Mouse (Mus musculus) spleen, adult 18-20 months (tissue): ENCODE data around the gene Zfp978.
"Not testable (repeated sequence)": the region's sequence is repeated elsewhere in the genome, so short reads cannot be mapped to it uniquely, and the experiment has no call there.

ENCODE experiments used
- DNase-seq, 2 experiments: peaks; one replicate each; pipeline ENCODE4 v3.0.0; 2022; ENCODE audit warnings: mixed read lengths in 2 of 2

The Zfp978 gene

GRCm38 (mm10) chr4:147351376-147351980 is 9.6 kb upstream of the Zfp978 start:
- not testable (repeated sequence) for DNase-seq

GRCm38 (mm10) chr4:147353626-147354025 is 7.5 kb upstream of the Zfp978 start:
- DNase-seq = not testable (repeated sequence)

GRCm38 (mm10) chr4:147356042-147356441 is 5.1 kb upstream of the Zfp978 start:
- DNase-seq = not testable (repeated sequence)

GRCm38 (mm10) chr4:147357195-147357594 is 3.9 kb upstream of the Zfp978 start:
- DNase-seq = not testable (repeated sequence)

- DNase-seq = not testable (repeated sequence)
Observed at GRCm38 (mm10) chr4:147361872-147362271, 769 bp downstream of the Zfp978 start.

- not testable (repeated sequence) for DNase-seq
Observed at GRCm38 (mm10) chr4:147369564-147369963, 8.5 kb downstream of the Zfp978 start.

GRCm38 (mm10) chr4:147383199-147383598 is 22.1 kb downstream of the Zfp978 start:
- DNase-seq = not testable (repeated sequence)

GRCm38 (mm10) chr4:147397201-147397600 is 36.1 kb downstream of the Zfp978 start:
- DNase-seq = not testable (repeated sequence)

- not testable (repeated sequence) for DNase-seq
Observed at GRCm38 (mm10) chr4:147397934-147398682, 37.0 kb downstream of the Zfp978 start.

GRCm38 (mm10) chr4:147398741-147399140 is 37.6 kb downstream of the Zfp978 start:
- DNase-seq = peak in 1 of 2 experiments; percentile 33

GRCm38 (mm10) chr4:147399505-147399904 is 38.4 kb downstream of the Zfp978 start:
- DNase-seq = not testable (repeated sequence)

GRCm38 (mm10) chr4:147400031-147400847 is 39.1 kb downstream of the Zfp978 start:
- DNase-seq = not testable (repeated sequence)

- not testable (repeated sequence) for DNase-seq
Observed at GRCm38 (mm10) chr4:147400848-147401715, 40.0 kb downstream of the Zfp978 start.

GRCm38 (mm10) chr4:147401736-147402506 is 40.8 kb downstream of the Zfp978 start:
- DNase-seq = not testable (repeated sequence)

- not testable (repeated sequence) for DNase-seq
Observed at GRCm38 (mm10) chr4:147402507-147402890, 41.4 kb downstream of the Zfp978 start.

GRCm38 (mm10) chr4:147403509-147403908 is 42.4 kb downstream of the Zfp978 start:
- not testable (repeated sequence) for DNase-seq

- not testable (repeated sequence) for DNase-seq
Observed at GRCm38 (mm10) chr4:147403931-147404913, 43.1 kb downstream of the Zfp978 start.

GRCm38 (mm10) chr4:147406735-147407462 is 45.8 kb downstream of the Zfp978 start:
- DNase-seq = no peak

GRCm38 (mm10) chr4:147407463-147407822 is 46.3 kb downstream of the Zfp978 start:
- DNase-seq = no peak
